Mouse (Mus musculus) megakaryocyte, embryonic 14.5 days (primary cell): Measurements from ENCODE around the gene Smarca2.

ENCODE experiments used
- FLI1 ChIP-seq: IDR thresholded peaks from 2 replicates; pipeline ENCODE4 v1.6.1; 2012; ENCODE audit warnings: low read length, inconsistent platforms, mixed read lengths
- GATA1 ChIP-seq: IDR thresholded peaks from 3 replicates; pipeline ENCODE4 v1.6.1; 2012; ENCODE audit warnings: mixed read lengths, low read length, inconsistent platforms, borderline replicate concordance

- no peak for TF ChIP-seq FLI1
- no peak for TF ChIP-seq GATA1
Measured at GRCm38 (mm10) chr19:26761257-26761656, 156.4 kb downstream of the Smarca2 start.
